Mouse (Mus musculus): ENCODE data around the gene Znfx1. TPM values are rescaled to one million over a fixed set of nuclear protein-coding genes. Genes with fewer than 3 reads are reported as not detected.

The Znfx1 gene
- total RNA-seq, 2 experiments from 2014 or later = 36.7 to 39.0 TPM

GRCm38 (mm10) chr2:167001486-167001885 lies 61.3 kb downstream of the Znfx1 start:
- no peak for DNase-seq (ENCODE audit: extremely low spot score in 1 of 2, low spot score in 1 of 2)

DNA sequence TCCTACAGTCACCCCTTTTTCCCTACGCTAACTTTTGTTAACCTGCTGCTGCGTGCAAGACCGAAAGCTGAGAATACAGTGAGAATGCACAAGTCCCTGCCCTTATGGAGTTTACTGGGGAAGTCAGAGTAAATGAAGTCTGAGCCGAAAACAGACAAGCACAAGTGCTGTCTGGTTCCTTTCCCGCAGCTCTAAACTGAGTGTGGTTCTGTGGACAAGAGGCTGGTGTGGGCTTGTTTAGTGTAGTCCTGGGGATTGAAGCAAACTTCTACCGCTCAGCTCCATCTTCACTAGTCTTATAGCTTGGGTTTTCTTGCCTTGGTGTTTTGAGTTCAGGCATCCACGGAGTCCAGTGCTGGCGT lies 66.3 kb downstream of the Znfx1 start:
- no peak for DNase-seq (ENCODE audit: extremely low spot score in 1 of 2, low spot score in 1 of 2)

DNA sequence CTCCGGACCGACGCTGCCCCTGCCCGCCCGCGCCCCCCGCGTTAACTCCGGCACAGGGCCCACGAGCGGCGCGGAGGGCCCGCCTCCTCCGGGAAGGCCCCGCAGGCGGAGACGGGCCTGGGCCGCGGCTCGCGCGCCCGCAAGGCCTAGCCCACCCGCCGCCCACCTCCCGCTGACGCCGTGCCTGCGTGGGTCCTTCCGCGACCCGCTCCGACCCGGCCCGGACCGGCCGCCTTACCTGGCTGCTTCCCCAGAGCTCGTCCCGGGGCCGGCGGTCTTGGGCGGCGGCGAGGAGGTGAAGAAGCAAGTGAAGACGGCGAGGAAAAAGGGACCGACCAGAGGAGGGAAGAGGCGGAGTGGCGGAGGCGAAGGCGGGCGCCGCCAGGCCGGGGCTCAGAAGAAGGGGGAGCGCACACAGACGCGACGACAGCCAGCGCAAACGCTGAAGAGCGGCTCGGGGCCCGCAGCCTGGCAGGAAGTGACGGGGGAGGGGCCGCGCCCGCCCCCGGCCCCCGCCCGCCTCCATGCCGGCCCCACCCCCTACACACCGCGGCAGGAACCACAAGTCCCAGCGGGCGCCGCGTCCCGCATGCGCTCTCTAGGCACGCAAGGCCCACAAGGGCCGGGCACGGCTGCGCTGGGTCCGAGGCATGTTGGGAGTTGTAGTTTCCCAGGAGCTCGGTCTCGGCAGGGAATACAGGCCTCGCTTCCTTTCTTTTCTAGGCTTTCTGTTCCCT lies 66.9 kb downstream of the Znfx1 start, which contains the start of gene Stau1:
Gene Stau1 (minus strand): TSS at position 504 of the 737 bp plus-strand sequence.
- DNase-seq (ENCODE audit: extremely low spot score in 1 of 2, low spot score in 1 of 2) = peak; percentile 85 to 86

DNA sequence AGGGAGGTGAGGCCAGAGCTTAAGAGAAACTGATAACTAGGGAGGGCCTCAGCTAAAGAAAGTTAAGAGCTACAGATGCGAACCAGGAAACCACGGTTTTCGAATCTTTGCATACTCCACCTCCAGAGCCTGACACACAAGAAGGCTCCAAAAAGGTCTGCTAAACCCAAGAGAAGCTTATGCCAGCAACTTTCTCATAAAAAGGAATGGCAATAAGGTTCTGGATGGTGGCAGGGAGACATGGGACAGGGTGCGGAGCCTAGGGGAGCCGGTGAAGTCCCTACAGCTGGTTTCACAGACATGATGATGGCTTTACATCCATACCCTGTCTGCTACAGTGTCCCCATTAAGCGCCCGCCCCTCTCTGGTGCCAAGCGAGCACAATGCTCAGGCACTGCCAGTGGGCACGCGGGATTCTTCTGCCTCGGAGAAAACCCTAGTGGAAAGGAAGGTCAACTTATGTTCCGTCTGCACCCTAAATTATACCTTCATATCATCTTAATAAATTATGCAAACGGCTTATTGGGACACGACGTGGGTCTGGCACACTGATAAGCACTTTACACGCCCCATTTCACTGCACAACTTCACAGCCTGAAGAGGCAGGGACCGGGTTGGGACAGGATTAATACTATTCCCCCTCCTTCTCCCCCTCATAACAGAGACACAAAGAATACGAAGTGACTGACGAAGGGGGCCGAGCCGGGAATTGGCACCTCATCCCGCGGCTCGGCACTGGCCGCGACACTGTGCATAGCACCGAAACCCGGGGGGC lies 67.6 kb downstream of the Znfx1 start:
- peak in 1 of 2 experiments; percentile 25 for DNase-seq (ENCODE audit: extremely low spot score in 1 of 2, low spot score in 1 of 2)

DNA sequence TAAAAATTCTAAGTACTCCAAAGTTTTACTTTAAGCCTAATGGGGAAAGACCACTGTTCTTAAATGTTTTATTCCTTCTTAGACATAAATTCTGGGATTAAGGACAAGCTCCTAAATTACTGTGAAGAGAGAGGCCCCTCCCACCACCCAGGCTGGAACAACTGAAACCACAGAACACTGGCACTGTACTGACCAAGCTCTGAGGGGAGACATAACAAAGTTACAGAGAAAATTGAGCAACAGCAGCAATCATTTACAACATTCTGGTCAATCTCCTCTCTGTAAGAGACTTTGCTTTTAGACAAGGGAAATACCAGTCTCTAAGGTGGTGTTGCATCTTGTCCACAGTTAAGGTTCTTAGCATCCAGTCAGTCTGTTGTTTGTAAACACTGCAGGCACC lies 70.9 kb downstream of the Znfx1 start:
- no peak for DNase-seq (ENCODE audit: extremely low spot score in 1 of 2, low spot score in 1 of 2)

DNA sequence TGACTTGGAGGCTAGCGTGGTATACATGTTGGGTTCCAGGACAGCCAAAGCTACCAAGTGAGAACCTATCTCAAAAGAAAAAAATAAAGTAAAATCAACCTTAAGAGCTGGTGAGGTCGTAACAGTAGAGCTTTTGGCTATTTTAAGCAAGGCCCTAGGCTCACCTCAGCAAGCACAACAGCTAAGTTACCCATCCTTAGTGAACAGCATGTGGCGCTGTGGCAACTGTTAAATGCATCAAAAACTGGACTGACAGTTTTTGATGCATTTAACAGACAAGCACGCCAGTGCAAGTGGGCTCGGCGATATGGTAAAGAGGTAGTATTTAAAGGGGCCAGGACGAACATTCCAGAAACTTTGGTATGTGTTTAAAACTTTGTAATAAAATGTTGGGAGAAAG lies 72.0 kb downstream of the Znfx1 start:
- no peak for DNase-seq (ENCODE audit: extremely low spot score in 1 of 2, low spot score in 1 of 2)

Other genes starting within 250 kb of the Znfx1 start
- 10 to 100 TPM; 51.6 to 52.6 TPM for gene Cse1l, start 157.0 kb downstream of the Znfx1 start, total RNA-seq (2021)
- gene Stau1, start 66.7 kb downstream of the Znfx1 start, total RNA-seq (2021) = 10 to 100 TPM; 57.8 to 65.3 TPM
- gene Ddx27, start 47.8 kb downstream of the Znfx1 start, total RNA-seq (2021) = 10 to 100 TPM; 26.8 to 32.6 TPM
- 100 to 1,000 TPM in 1 of 2 experiments, 10 to 100 TPM in 1; 86.5 to 103 TPM for gene Kcnb1, start 127.1 kb upstream of the Znfx1 start, total RNA-seq (2021)
- gene Ptgis, start 177.6 kb upstream of the Znfx1 start, total RNA-seq (2021) = 1 to 10 TPM; 1.1 TPM